8 mouse cellular contexts compared by ENCODE assay signal in the genomic region with DNA sequence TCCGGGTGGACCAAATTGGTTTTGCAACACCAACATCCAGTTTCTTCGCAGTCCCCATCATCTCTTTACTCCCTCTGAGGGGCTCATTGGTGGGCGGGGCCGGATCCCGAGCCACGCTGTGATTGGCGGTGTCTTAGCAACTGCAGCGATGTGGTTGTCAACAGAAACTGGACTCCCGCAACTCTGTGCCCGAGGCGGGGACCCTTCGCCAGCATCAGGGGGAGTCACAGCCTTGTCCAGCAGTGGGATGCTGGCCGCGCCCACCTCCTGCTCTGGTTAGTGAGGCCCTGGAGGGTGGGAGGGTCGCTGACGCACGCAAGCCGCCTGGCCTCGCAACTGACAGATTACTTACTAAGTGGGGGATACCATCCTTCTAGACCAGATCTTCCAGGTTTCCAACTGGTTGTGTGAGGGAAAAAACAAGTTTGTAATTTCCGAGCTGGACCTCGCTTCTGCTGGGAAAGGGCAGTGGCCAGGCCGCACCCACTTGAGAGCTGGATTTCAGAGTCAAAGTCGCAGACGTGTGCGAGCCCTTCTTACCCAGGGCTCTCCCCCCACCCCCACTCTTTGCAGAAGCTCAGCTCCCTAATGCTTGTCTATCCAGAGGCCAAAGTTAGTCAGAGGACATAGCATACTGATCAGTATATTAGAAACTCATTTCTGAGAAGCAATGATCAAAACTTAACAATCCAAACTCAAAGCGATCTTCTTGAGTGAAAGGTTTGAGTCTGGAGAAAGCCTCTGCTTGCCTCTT. TPM values are rescaled to one million over a fixed set of nuclear protein-coding genes. Genes with fewer than 3 reads are reported as not detected.
A peak's percentile ranks its signal among the peaks of the same experiment; 100 is the strongest.
DNase-seq lines count a peak whose midpoint lies in the region; ATAC-seq and TF ChIP-seq lines count a peak whose summit lies in the region.

No protein-coding gene starts in this region.

- peaks cover 42% of the 10 kb centered on the region for H3K27me3 ChIP-seq in erythroblast, embryonic 14.5 days (ENCODE audit: control insufficient read depth)
- H3K27me3 ChIP-seq in heart, embryonic 13.5 days (replicated peaks), result no peaks in the 10 kb centered on the region; the same call in 1 of the 2 replicates
- H3K27me3 ChIP-seq in liver, embryonic 14.5 days (ENCODE audit: control insufficient read depth, insufficient read depth, low read length), result peaks cover 21% of the 10 kb centered on the region
- no peaks in the 10 kb centered on the region for H3K27me3 ChIP-seq in stomach, embryonic 14.5 days (ENCODE audit: control insufficient read depth, insufficient read depth, low read length)

- peak overlapping the region; percentile 69 for H3K27ac ChIP-seq in embryonic fibroblast, embryonic 13.5 days (ENCODE audit: insufficient read depth, low read length)
- H3K27ac ChIP-seq in heart, embryonic 13.5 days (replicated peaks), result no peak overlapping the region; the same call in 1 of the 2 replicates
- H3K27ac ChIP-seq in liver, embryonic 14.5 days, result no peak overlapping the region
- peak overlapping the region; percentile 92 for H3K27ac ChIP-seq in stomach, embryonic 14.5 days (ENCODE audit: low read length)

- H3K9me3 ChIP-seq in erythroblast, embryonic 14.5 days (ENCODE audit: control insufficient read depth, low read length), result no peaks in the 10 kb centered on the region
- no peaks in the 10 kb centered on the region for H3K9me3 ChIP-seq in heart, embryonic 13.5 days
- no peaks in the 10 kb centered on the region for H3K9me3 ChIP-seq in liver, embryonic 14.5 days (ENCODE audit: control insufficient read depth, low read length)
- H3K9me3 ChIP-seq in stomach, embryonic 14.5 days (ENCODE audit: control insufficient read depth, low read depth, low read length), result no peaks in the 10 kb centered on the region

- peak; percentile 13; the same call in 1 of the 2 replicates for TF ChIP-seq POLR2A in embryonic fibroblast, embryonic 13.5 days (IDR thresholded peaks at IDR 0.05; ENCODE audit: low read depth, low read length)

- peak overlapping the region; percentile 60 for H3K9ac ChIP-seq in heart, embryonic 13.5 days
- no peak overlapping the region for H3K9ac ChIP-seq in liver, embryonic 14.5 days (replicated peaks)
- peak overlapping the region; percentile 31; the same call in 1 of the 2 replicates for H3K9ac ChIP-seq in stomach, embryonic 14.5 days (replicated peaks; ENCODE audit: low read depth, low read length)

- DNase-seq in kidney, postnatal 25 days, result peak; percentile 51 to 73
- no peak for DNase-seq in liver, embryonic 14.5 days (ENCODE audit: low read depth in 3 of 3, low spot score in 3 of 3)
- DNase-seq in natural killer cell, adult 2 months (ENCODE audit: low spot score in 2 of 2), result peak; percentile 28 to 43

- WGBS in heart, embryonic 13.5 days, result 4% methylated on average over 26 of the region's 26 CpGs
- WGBS in liver, embryonic 14.5 days (ENCODE audit: insufficient replicate concordance), result 3% methylated on average over 26 of the region's 26 CpGs
- WGBS in stomach, embryonic 14.5 days, result 2% methylated on average over 26 of the region's 26 CpGs

- TF ChIP-seq EP300 in liver, embryonic 14.5 days (IDR thresholded peaks at IDR 0.05; ENCODE audit: low read depth), result no peak

- H3K36me3 ChIP-seq in erythroblast, embryonic 14.5 days (ENCODE audit: control insufficient read depth), result no peaks in the 10 kb centered on the region
- H3K36me3 ChIP-seq in heart, embryonic 13.5 days, result no peaks in the 10 kb centered on the region
- no peaks in the 10 kb centered on the region for H3K36me3 ChIP-seq in liver, embryonic 14.5 days (replicated peaks; ENCODE audit: control insufficient read depth, insufficient read depth, low read depth)
- H3K36me3 ChIP-seq in stomach, embryonic 14.5 days (ENCODE audit: control insufficient read depth, insufficient read depth, low read length), result no peaks in the 10 kb centered on the region

- no peak for TF ChIP-seq CTCF in embryonic fibroblast, embryonic 13.5 days (IDR thresholded peaks at IDR 0.05; ENCODE audit: borderline replicate concordance, insufficient read depth, low read length)
- TF ChIP-seq CTCF in liver, embryonic 14.5 days (IDR thresholded peaks at IDR 0.05; ENCODE audit: low read depth), result no peak

- H3K4me1 ChIP-seq in erythroblast, embryonic 14.5 days (ENCODE audit: control insufficient read depth), result peaks cover 6% of the 10 kb centered on the region; the same call in 1 of the 2 replicates
- H3K4me1 ChIP-seq in embryonic fibroblast, embryonic 13.5 days (ENCODE audit: control insufficient read depth, insufficient read depth, low read length), result no peaks in the 10 kb centered on the region
- H3K4me1 ChIP-seq in heart, embryonic 13.5 days, result peaks cover 12% of the 10 kb centered on the region
- peaks cover 0 to 4% of the 10 kb centered on the region in 2 experiments; a peak in 1 of 4 replicates for H3K4me1 ChIP-seq in liver, embryonic 14.5 days (replicated peaks; ENCODE audit: control insufficient read depth in 2 of 2, insufficient read depth in 2 of 2, low read length in 1 of 2)
- no peaks in the 10 kb centered on the region for H3K4me1 ChIP-seq in stomach, embryonic 14.5 days (ENCODE audit: control insufficient read depth, insufficient read depth, low read length)

- peak overlapping the region; percentile 2 for H3K4me3 ChIP-seq in erythroblast, embryonic 14.5 days (replicated peaks)
- peak overlapping the region; percentile 53 for H3K4me3 ChIP-seq in embryonic fibroblast, embryonic 13.5 days (ENCODE audit: insufficient read depth, low read length)
- H3K4me3 ChIP-seq in heart, embryonic 13.5 days, result peak overlapping the region; percentile 55
- peak overlapping the region; percentile 18 to 34; a peak in 3 of 4 replicates for H3K4me3 ChIP-seq in liver, embryonic 14.5 days (ENCODE audit: insufficient read depth in 1 of 2, low read depth in 2 of 2, low read length in 2 of 2)
- H3K4me3 ChIP-seq in stomach, embryonic 14.5 days (ENCODE audit: low read depth, low read length), result peak overlapping the region; percentile 38

- peak overlapping the region; percentile 85 for H3K4me2 ChIP-seq in heart, embryonic 13.5 days
- H3K4me2 ChIP-seq in liver, embryonic 14.5 days (ENCODE audit: low read depth), result peak overlapping the region; percentile 56
- H3K4me2 ChIP-seq in stomach, embryonic 14.5 days (replicated peaks; ENCODE audit: low read depth, low read length), result peak overlapping the region; percentile 76

- ATAC-seq in erythroblast, adult 5-6 weeks (replicated peaks; ENCODE audit: low FRiP score, poor library complexity, severe bottlenecking), result no peak
- ATAC-seq in heart, embryonic 13.5 days (ENCODE audit: extremely low read depth, insufficient number of reproducible peaks, low FRiP score, low TSS enrichment), result no peak; the same call in 1 of the 2 replicates
- no peak for ATAC-seq in liver, embryonic 14.5 days (ENCODE audit: insufficient read depth)
- ATAC-seq in stomach, embryonic 14.5 days (ENCODE audit: insufficient number of reproducible peaks, insufficient read depth, low FRiP score, low read depth), result peak; percentile 94

RNA-seq across cellular contexts. Expression of gene Vwa3b, which starts 2.9 kb away (rescaled TPM):
- not detected in 2 replicates for polyA plus RNA-seq in erythroblast, embryonic 14.5 days (2012)
- not detected in 2 replicates for total RNA-seq in erythroblast, adult 5-6 weeks (2015; ENCODE audit: low replicate concordance)
- total RNA-seq in erythroblast, adult 5-6 weeks (2017; ENCODE audit: low replicate concordance), result not detected in 2 replicates
- 0.39 TPM in 1 of 2 replicates, not detected in the other for polyA plus RNA-seq in embryonic fibroblast, embryonic 13.5 days (2011; ENCODE audit: insufficient read length, low read depth, missing spikeins)
- 0.08 and 0.24 TPM in 2 replicates for polyA plus RNA-seq in heart, embryonic 13.5 days (2015; fragmentation: Nextera tagmentation; extraction: Ambion mirVana)
- polyA plus RNA-seq in liver, embryonic 14.5 days (2012; rRNA removed), result not detected in 2 replicates
- not detected in 2 replicates for polyA plus RNA-seq in liver, embryonic 14.5 days (2014; fragmentation: Nextera tagmentation; extraction: Ambion mirVana)
- 1.3 and 1.4 TPM in 2 replicates for polyA plus RNA-seq in stomach, embryonic 14.5 days (2014; fragmentation: Nextera tagmentation; extraction: Ambion mirVana)

Comparison
In these comparisons a context has a peak if more than half of its experiments do, and no peak if none do; other contexts are left out.
1. H3K4me3 ChIP-seq: peak in every context shown above with its lines; median percentile 55 in heart, embryonic 13.5 days; 53 in embryonic fibroblast, embryonic 13.5 days; 38 in stomach, embryonic 14.5 days; 26 in liver, embryonic 14.5 days; 2 in erythroblast, embryonic 14.5 days.
2. H3K27ac ChIP-seq: peak in embryonic fibroblast, embryonic 13.5 days (single experiment) and stomach, embryonic 14.5 days (single experiment); none in heart, embryonic 13.5 days (single experiment) and liver, embryonic 14.5 days (single experiment).
3. DNase-seq: peak in kidney, postnatal 25 days (2 of 2) and natural killer cell, adult 2 months (2 of 2); none in liver, embryonic 14.5 days (0 of 3).
4. Peak in every context shown above with its lines, with median percentiles within 50 percentile points of each other: H3K4me2 ChIP-seq.